8 mouse cellular contexts compared by ENCODE assay signal in the genomic region with DNA sequence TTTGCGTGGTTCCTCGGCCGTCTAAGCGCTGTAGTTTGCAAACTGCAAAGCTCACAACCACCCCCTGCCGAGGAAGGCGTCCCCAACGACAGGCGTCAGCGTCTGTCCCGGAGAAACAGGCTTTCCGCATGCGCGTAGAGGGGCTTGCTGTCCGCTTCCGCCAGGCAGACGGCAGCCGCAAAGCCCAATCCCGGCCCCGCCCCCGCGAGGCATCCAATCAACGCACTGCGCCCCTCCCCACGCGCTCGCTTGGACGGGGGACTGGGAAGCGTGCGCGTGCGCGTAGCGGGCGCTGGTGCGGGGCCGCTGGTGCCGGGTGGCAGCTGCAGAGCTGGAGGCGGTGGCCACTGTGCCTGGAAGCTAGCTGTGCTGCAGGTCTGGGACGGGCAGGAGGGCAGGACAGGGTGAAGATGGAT. TPM values are rescaled to one million over a fixed set of nuclear protein-coding genes. Genes with fewer than 3 reads are reported as not detected.
DNase-seq lines count a peak whose midpoint lies in the region; ATAC-seq lines count a peak whose summit lies in the region.

Gene Tmem104 (plus strand): TSS at position 264 of the 416 bp plus-strand sequence.

- no peaks in the 10 kb centered on the region for H3K9me3 ChIP-seq in hindbrain, embryonic 11.5 days (ENCODE audit: control insufficient read depth, low read length)

- peak within 1 kb of the TSS; percentile 58 for H3K4me3 ChIP-seq in hindbrain, embryonic 11.5 days (ENCODE audit: low read depth, low read length)

- H3K36me3 ChIP-seq in hindbrain, embryonic 11.5 days (ENCODE audit: control insufficient read depth, insufficient read depth, low read length): no peaks in the 10 kb centered on the region

- H3K4me2 ChIP-seq in hindbrain, embryonic 11.5 days (replicated peaks; ENCODE audit: low read depth, low read length): peak within 1 kb of the TSS; percentile 80

- H3K4me1 ChIP-seq in hindbrain, embryonic 11.5 days (replicated peaks; ENCODE audit: control insufficient read depth, insufficient read depth, low read length): peaks cover 5% of the 10 kb centered on the region

- no peaks in the 10 kb centered on the region for H3K27me3 ChIP-seq in hindbrain, embryonic 11.5 days (ENCODE audit: control insufficient read depth, insufficient read depth, low read length)

- peak within 1 kb of the TSS; percentile 66 for H3K9ac ChIP-seq in hindbrain, embryonic 11.5 days (ENCODE audit: low read depth, low read length)

- under 1% methylated on average over 39 of the region's 39 CpGs for WGBS in hindbrain, embryonic 11.5 days

- DNase-seq in Muller cell, postnatal 12 days (ENCODE audit: inconsistent ontology term): peak; percentile 100
- peak; percentile 99 for DNase-seq in cerebellum, adult 9-11 months
- DNase-seq in frontal cortex, adult 2 months (ENCODE audit: extremely low spot score in 1 of 2, low spot score in 1 of 2): peak; percentile 97 to 99
- peak; percentile 100 for DNase-seq in hindbrain, embryonic 11.5 days (ENCODE audit: low spot score)
- peak; percentile 98 to 99 for DNase-seq in layer of hippocampus, postnatal 14 days (ENCODE audit: low spot score in 2 of 2)
- peak; percentile 100 for DNase-seq in lung, postnatal 14 days
- peak; percentile 90 for DNase-seq in retina, adult 2 months (ENCODE audit: low read depth, low spot score)
- peak; percentile 100 for DNase-seq in thymus, postnatal 36 days

- ATAC-seq in hindbrain, embryonic 11.5 days (ENCODE audit: low FRiP score): peak; percentile 94

- peak within 1 kb of the TSS; percentile 51; the same call in 1 of the 2 replicates for H3K27ac ChIP-seq in hindbrain, embryonic 11.5 days (ENCODE audit: low read depth, low read length)

RNA-seq across cellular contexts. Expression of gene Tmem104, which starts in this region (rescaled TPM):
- polyA plus RNA-seq in frontal cortex, adult 2 months (2012; rRNA removed): 10.2 and 10.4 TPM in 2 replicates
- polyA plus RNA-seq in hindbrain, embryonic 11.5 days (2014; fragmentation: Nextera tagmentation; extraction: Ambion mirVana): 7.2 and 7.3 TPM in 2 replicates
- total RNA-seq in layer of hippocampus, postnatal 14 days (2021): 10 to 100 TPM; 15.0 to 21.2 TPM

Comparison
In these comparisons a context has a peak if more than half of its experiments do, and no peak if none do; other contexts are left out.
1. Peak in every context shown above with its lines: DNase-seq, ATAC-seq, H3K4me3 ChIP-seq and H3K27ac ChIP-seq.